Mouse (Mus musculus): ENCODE measurements around the gene Ltbp4.
A peak's percentile ranks its signal among the peaks of the same experiment; 100 is the strongest.

Gene Ltbp4

GRCm38 (mm10) chr7:27298816-27299215, 38.7 kb downstream of the Ltbp4 start:
- no peak for DNase-seq (ENCODE audit: inconsistent ontology term)

GRCm38 (mm10) chr7:27298033-27298610, 39.4 kb downstream of the Ltbp4 start:
- no peak for DNase-seq (ENCODE audit: inconsistent ontology term)

GRCm38 (mm10) chr7:27296518-27296917, 41.0 kb downstream of the Ltbp4 start:
- no peak for DNase-seq (ENCODE audit: inconsistent ontology term)

GRCm38 (mm10) chr7:27295956-27296355, 41.5 kb downstream of the Ltbp4 start:
- peak; percentile 40 for DNase-seq (ENCODE audit: inconsistent ontology term)

- DNase-seq (ENCODE audit: inconsistent ontology term), result peak; percentile 19
These were observed 45.6 kb downstream of the Ltbp4 start for GRCm38 (mm10) chr7:27291795-27292466.

- no peak for DNase-seq (ENCODE audit: inconsistent ontology term)
These were observed 46.9 kb downstream of the Ltbp4 start for GRCm38 (mm10) chr7:27290555-27290954.

GRCm38 (mm10) chr7:27288732-27289131, 48.8 kb downstream of the Ltbp4 start:
- DNase-seq (ENCODE audit: inconsistent ontology term), result no peak

GRCm38 (mm10) chr7:27285698-27286066, 51.8 kb downstream of the Ltbp4 start:
- DNase-seq (ENCODE audit: inconsistent ontology term), result peak; percentile 29

GRCm38 (mm10) chr7:27284865-27285697, 52.4 kb downstream of the Ltbp4 start:
- peak; percentile 57 for DNase-seq (ENCODE audit: inconsistent ontology term)

GRCm38 (mm10) chr7:27282225-27282624, 55.3 kb downstream of the Ltbp4 start:
- DNase-seq (ENCODE audit: inconsistent ontology term), result no peak

- DNase-seq (ENCODE audit: inconsistent ontology term), result no peak
These were observed 55.8 kb downstream of the Ltbp4 start for GRCm38 (mm10) chr7:27281717-27282116.

- no peak for DNase-seq (ENCODE audit: inconsistent ontology term)
These were observed 60.3 kb downstream of the Ltbp4 start for GRCm38 (mm10) chr7:27277191-27277590.

- DNase-seq (ENCODE audit: inconsistent ontology term), result no peak
These were observed 61.5 kb downstream of the Ltbp4 start for GRCm38 (mm10) chr7:27276021-27276420.

GRCm38 (mm10) chr7:27274916-27275315, 62.6 kb downstream of the Ltbp4 start:
- DNase-seq (ENCODE audit: inconsistent ontology term), result no peak

GRCm38 (mm10) chr7:27273739-27274351, 63.6 kb downstream of the Ltbp4 start:
- DNase-seq (ENCODE audit: inconsistent ontology term), result no peak

- no peak for DNase-seq (ENCODE audit: inconsistent ontology term)
These were observed 66.1 kb downstream of the Ltbp4 start for GRCm38 (mm10) chr7:27271423-27271822.

GRCm38 (mm10) chr7:27266515-27267128, 70.9 kb downstream of the Ltbp4 start:
- DNase-seq (ENCODE audit: inconsistent ontology term), result no peak

- no peak for DNase-seq (ENCODE audit: inconsistent ontology term)
These were observed 72.7 kb downstream of the Ltbp4 start for GRCm38 (mm10) chr7:27264761-27265160.

GRCm38 (mm10) chr7:27261888-27262287, 75.6 kb downstream of the Ltbp4 start:
- DNase-seq (ENCODE audit: inconsistent ontology term), result no peak

- DNase-seq (ENCODE audit: inconsistent ontology term), result no peak
These were observed 76.6 kb downstream of the Ltbp4 start for GRCm38 (mm10) chr7:27260856-27261255.

- peak; percentile 60 for DNase-seq (ENCODE audit: inconsistent ontology term)
These were observed 77.7 kb downstream of the Ltbp4 start for GRCm38 (mm10) chr7:27259771-27260170.

GRCm38 (mm10) chr7:27259271-27259721, 78.2 kb downstream of the Ltbp4 start:
- DNase-seq (ENCODE audit: inconsistent ontology term), result peak; percentile 77
